Mouse (Mus musculus): ENCODE measurements around the gene 5530401A14Rik. TPM values are rescaled to one million over a fixed set of nuclear protein-coding genes. Genes with fewer than 3 reads are reported as not detected.

Gene 5530401A14Rik
- total and polyA plus RNA-seq, 3 experiments = not detected

- Histone ChIP-seq H3K36me3 (ENCODE audit: control insufficient read depth in 1 of 2, insufficient read depth in 2 of 2, low read length in 2 of 2) (no peaks in the 10 kb centered on the region), H3K9ac (ENCODE audit: control insufficient read depth, low read depth, low read length, poor library complexity, severe bottlenecking) (no peak overlapping the region), H3K9me3 (replicated peaks; ENCODE audit: insufficient read depth, low read length) (no peaks in the 10 kb centered on the region), H3K4me1 (ENCODE audit: control insufficient read depth in 1 of 2, insufficient read depth in 2 of 2, low read length in 2 of 2) (no peaks in the 10 kb centered on the region), H3K4me3 (ENCODE audit: control insufficient read depth in 1 of 2, insufficient read depth in 1 of 2, low read depth in 2 of 2, low read length in 2 of 2) (no peak overlapping the region), H3K27ac (ENCODE audit: control insufficient read depth, low read depth, low read length) (no peak overlapping the region), H3K79me2 (ENCODE audit: control insufficient read depth, insufficient read depth, low read length, poor library complexity) (no peaks in the 10 kb centered on the region), H3K27me3 (ENCODE audit: control insufficient read depth in 1 of 2, insufficient read depth in 2 of 2, low read length in 2 of 2) (no peaks in the 10 kb centered on the region)
- DNase-seq (ENCODE audit: low read depth, low spot score) = no peak
- TF ChIP-seq ZC3H11A (IDR thresholded peaks at IDR 0.05; ENCODE audit: low read depth, low read length) = no peak
- no peak for TF ChIP-seq GABPA (IDR thresholded peaks at IDR 0.05; ENCODE audit: low read depth, low read length)
- TF ChIP-seq ETS1 (IDR thresholded peaks at IDR 0.05; ENCODE audit: low read depth, low read length) = no peak
- no peak for TF ChIP-seq MYB (IDR thresholded peaks at IDR 0.05; ENCODE audit: low read depth, low read length)
- TF ChIP-seq JUND (IDR thresholded peaks at IDR 0.05; ENCODE audit: low read depth, low read length) = no peak
- TF ChIP-seq MAX (IDR thresholded peaks at IDR 0.05; ENCODE audit: low read length) = no peak
- TF ChIP-seq POLR2AphosphoS5 (IDR thresholded peaks at IDR 0.05; ENCODE audit: borderline replicate concordance, low read depth, low read length) = no peak
- no peak for TF ChIP-seq GATA1 (IDR thresholded peaks at IDR 0.05; ENCODE audit: low read depth, low read length)
- no peak for TF ChIP-seq RAD21 (IDR thresholded peaks at IDR 0.05; ENCODE audit: low read depth, low read length)
- TF ChIP-seq MAZ (IDR thresholded peaks at IDR 0.05; ENCODE audit: low read depth, low read length) = no peak
- TF ChIP-seq POLR2AphosphoS2 (IDR thresholded peaks at IDR 0.05; ENCODE audit: low read length) = no peak
- TF ChIP-seq TAL1 (IDR thresholded peaks at IDR 0.05; ENCODE audit: low read length) = no peak
These were observed 77.0 kb downstream of the 5530401A14Rik start for GRCm38 (mm10) chr11:81937516-81937915.

- Histone ChIP-seq H3K36me3 (ENCODE audit: control insufficient read depth in 1 of 2, insufficient read depth in 2 of 2, low read length in 2 of 2) (no peaks in the 10 kb centered on the region), H3K9me3 (replicated peaks; ENCODE audit: insufficient read depth, low read length) (no peaks in the 10 kb centered on the region), H3K27ac (ENCODE audit: control insufficient read depth, low read depth, low read length) (no peak overlapping the region), H3K4me3 (ENCODE audit: control insufficient read depth in 1 of 2, insufficient read depth in 1 of 2, low read depth in 2 of 2, low read length in 2 of 2) (no peak overlapping the region), H3K27me3 (ENCODE audit: control insufficient read depth in 1 of 2, insufficient read depth in 2 of 2, low read length in 2 of 2) (no peaks in the 10 kb centered on the region), H3K79me2 (ENCODE audit: control insufficient read depth, insufficient read depth, low read length, poor library complexity) (no peaks in the 10 kb centered on the region), H3K9ac (ENCODE audit: control insufficient read depth, low read depth, low read length, poor library complexity, severe bottlenecking) (no peak overlapping the region), H3K4me1 (ENCODE audit: control insufficient read depth in 1 of 2, insufficient read depth in 2 of 2, low read length in 2 of 2) (no peaks in the 10 kb centered on the region)
- no peak for TF ChIP-seq TCF12 (IDR thresholded peaks at IDR 0.05; ENCODE audit: low read depth, low read length)
- TF ChIP-seq CHD2 (IDR thresholded peaks at IDR 0.05; ENCODE audit: low read length) = no peak
- no peak for TF ChIP-seq CTCF (IDR thresholded peaks at IDR 0.05 in 2 of 3, conservative IDR thresholded peaks at IDR 0.05 in 1 of 3; ENCODE audit: control insufficient read depth in 1 of 3, insufficient read depth in 1 of 3, low read depth in 2 of 3, low read length in 3 of 3, poor library complexity in 1 of 3, severe bottlenecking in 1 of 3)
- no peak for TF ChIP-seq NELFE (IDR thresholded peaks at IDR 0.05; ENCODE audit: low read depth, low read length)
- no peak for TF ChIP-seq TBP (IDR thresholded peaks at IDR 0.05; ENCODE audit: low read depth, low read length)
- no peak for TF ChIP-seq ZMIZ1 (IDR thresholded peaks at IDR 0.05; ENCODE audit: low read depth, low read length)
- no peak for TF ChIP-seq MYB (IDR thresholded peaks at IDR 0.05; ENCODE audit: low read depth, low read length)
- no peak for TF ChIP-seq TAL1 (IDR thresholded peaks at IDR 0.05; ENCODE audit: low read length)
- TF ChIP-seq MYC (IDR thresholded peaks at IDR 0.05; ENCODE audit: low read depth, low read length) = no peak
- TF ChIP-seq ZKSCAN1 (IDR thresholded peaks at IDR 0.05; ENCODE audit: low read depth, low read length) = no peak
- TF ChIP-seq MAZ (IDR thresholded peaks at IDR 0.05; ENCODE audit: low read depth, low read length) = no peak
- no peak for TF ChIP-seq POLR2AphosphoS2 (IDR thresholded peaks at IDR 0.05; ENCODE audit: low read length)
- TF ChIP-seq ETS1 (IDR thresholded peaks at IDR 0.05; ENCODE audit: low read depth, low read length) = no peak
- no peak for TF ChIP-seq EP300 (IDR thresholded peaks at IDR 0.05; ENCODE audit: low read depth in 1 of 2, low read length in 2 of 2)
- no peak for DNase-seq (ENCODE audit: low read depth, low spot score)
These were observed 80.5 kb downstream of the 5530401A14Rik start for GRCm38 (mm10) chr11:81940988-81941387.
